Mouse (Mus musculus) midbrain, embryonic 10.5 days (tissue): ENCODE measurements around the gene Podnl1. TPM values are rescaled to one million over a fixed set of nuclear protein-coding genes. Genes with fewer than 3 reads are reported as not detected.

Source experiments
- DNase-seq: peaks from one replicate; pipeline ENCODE4 v3.0.0-alpha.2; 2017; ENCODE audit warnings: low spot score
- H3K27ac ChIP-seq: fragments of 300-500 bp; sonication (generic); replicated peaks from 2 replicates; pipeline ENCODE4 v1.5.1; 2016; ENCODE audit warnings: mild to moderate bottlenecking
- H3K27me3 ChIP-seq: fragments of 300-500 bp; sonication (generic); 2 replicates; pipeline ENCODE4 v1.6.1; 2016; ENCODE audit warnings: low read depth, mild to moderate bottlenecking; ENCODE audit not compliant: poor library complexity, severe bottlenecking
- H3K36me3 ChIP-seq: fragments of 300-500 bp; sonication (generic); 2 replicates; pipeline ENCODE4 v1.6.1; 2016; ENCODE audit warnings: mild to moderate bottlenecking, moderate library complexity
- H3K4me1 ChIP-seq: fragments of 300-500 bp; sonication (generic); 2 replicates; pipeline ENCODE4 v1.6.1; 2016
- H3K4me3 ChIP-seq: fragments of 300-500 bp; sonication (generic); 2 replicates; pipeline ENCODE4 v1.5.1; 2016; ENCODE audit warnings: mild to moderate bottlenecking, moderate library complexity
- H3K9me3 ChIP-seq: fragments of 300-500 bp; sonication (generic); replicated peaks from 2 replicates; pipeline ENCODE4 v1.6.1; 2016; ENCODE audit warnings: mild to moderate bottlenecking
- WGBS: fragments of 180-500 bp; shearing (Covaris S2); methylation state at CpG from one replicate; pipeline ENCODE4 v1.1.7; 2016; 5-methylcytosine and 5-hydroxymethylcytosine counted together
- polyA plus RNA-seq: library from polyadenylated mRNA; unstranded; fragments of >200 nt; fragmentation: Nextera tagmentation; extraction: Ambion mirVana; gene quantifications from 2 replicates; pipeline ENCODE4 v1.2.1, GENCODE M21; 2016

Podnl1 gene
- 0.09 and 0.14 TPM in 2 replicates for polyA plus RNA-seq

GRCm38 (mm10) chr8:84125656-84126055 is at the start of gene Podnl1:
Gene Podnl1, plus strand, starts transcription at chr8:84125989.
- Histone ChIP-seq H3K4me3 (no peak within 1 kb of the TSS), H3K27me3 (peaks cover 5% of the 10 kb centered on the region), H3K4me1 (peaks cover 10% of the 10 kb centered on the region), H3K27ac (no peak within 1 kb of the TSS; the same call in 1 of the 2 replicates), H3K36me3 (no peaks in the 10 kb centered on the region), H3K9me3 (no peaks in the 10 kb centered on the region)
- DNase-seq, result no peak
- WGBS, result 69% methylated on average over 9 of the region's 9 CpGs

- H3K9me3 ChIP-seq, result no peaks in the 10 kb centered on the region
Observed at GRCm38 (mm10) chr8:84076412-84076811, 49.4 kb upstream of the Podnl1 start.

DNA sequence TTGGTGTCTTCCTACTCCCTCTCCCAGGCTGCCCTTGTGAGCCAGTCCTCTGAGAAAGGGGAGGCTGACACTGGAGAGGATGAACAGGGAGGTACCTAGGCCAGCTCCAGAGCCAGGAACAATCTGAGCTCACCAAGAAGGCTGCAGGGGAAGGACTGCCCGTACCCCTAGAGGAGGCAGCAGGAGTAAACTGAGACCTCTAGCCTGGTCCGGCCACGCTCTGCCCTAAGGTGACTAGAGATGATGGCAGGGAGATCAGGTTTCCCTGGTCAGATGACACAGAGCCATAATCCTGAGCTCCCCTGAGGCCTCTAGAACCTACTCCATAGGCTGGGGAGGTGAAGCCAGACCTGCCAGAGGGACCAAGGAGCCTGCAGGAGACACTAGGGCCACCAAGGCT is 48.9 kb upstream of the Podnl1 start:
- Histone ChIP-seq H3K36me3 (peaks cover 70% of the 10 kb centered on the region), H3K9me3 (no peaks in the 10 kb centered on the region), H3K4me1 (peaks cover 38% of the 10 kb centered on the region), H3K27ac (no peak overlapping the region), H3K4me3 (no peak overlapping the region), H3K27me3 (no peaks in the 10 kb centered on the region)
- 84% methylated on average over 3 of the region's 3 CpGs for WGBS
- no peak for DNase-seq

More at GRCm38 (mm10) chr8:84076412-84076811, 49.4 kb upstream of the Podnl1 start:
- H3K27ac ChIP-seq, result no peak overlapping the region
- no peak overlapping the region for H3K4me3 ChIP-seq
- peaks cover 67% of the 10 kb centered on the region for H3K36me3 ChIP-seq
- H3K27me3 ChIP-seq, result no peaks in the 10 kb centered on the region
- 88% methylated on average over 1 of the region's 1 CpGs for WGBS
- peaks cover 40% of the 10 kb centered on the region for H3K4me1 ChIP-seq
- DNase-seq, result no peak

DNA sequence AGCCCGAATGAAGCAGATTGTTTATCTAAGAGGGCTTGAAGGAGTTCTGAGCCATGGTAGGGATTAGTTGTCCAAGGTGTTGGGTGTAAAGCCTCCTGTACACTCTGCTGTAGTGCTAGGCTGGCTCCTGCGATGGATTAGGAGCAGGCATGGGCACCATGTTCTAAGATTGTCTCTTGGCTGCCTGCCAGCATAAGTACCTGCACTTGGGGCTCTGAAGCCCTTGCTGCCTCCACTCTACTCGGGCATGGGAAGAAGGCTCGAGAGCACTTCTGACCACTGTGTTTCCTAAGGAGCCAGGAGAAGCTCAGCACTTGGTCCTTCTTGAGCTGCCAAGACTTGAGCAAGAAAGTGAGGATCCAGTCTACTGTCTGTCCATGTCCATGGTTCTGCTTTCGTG is 46.6 kb upstream of the Podnl1 start:
- Histone ChIP-seq H3K36me3 (peaks cover 85% of the 10 kb centered on the region), H3K9me3 (no peaks in the 10 kb centered on the region), H3K27me3 (no peaks in the 10 kb centered on the region), H3K27ac (no peak overlapping the region), H3K4me3 (no peak overlapping the region), H3K4me1 (peaks cover 34% of the 10 kb centered on the region)
- no peak for DNase-seq
- WGBS, result 93% methylated on average over 5 of the region's 5 CpGs

DNA sequence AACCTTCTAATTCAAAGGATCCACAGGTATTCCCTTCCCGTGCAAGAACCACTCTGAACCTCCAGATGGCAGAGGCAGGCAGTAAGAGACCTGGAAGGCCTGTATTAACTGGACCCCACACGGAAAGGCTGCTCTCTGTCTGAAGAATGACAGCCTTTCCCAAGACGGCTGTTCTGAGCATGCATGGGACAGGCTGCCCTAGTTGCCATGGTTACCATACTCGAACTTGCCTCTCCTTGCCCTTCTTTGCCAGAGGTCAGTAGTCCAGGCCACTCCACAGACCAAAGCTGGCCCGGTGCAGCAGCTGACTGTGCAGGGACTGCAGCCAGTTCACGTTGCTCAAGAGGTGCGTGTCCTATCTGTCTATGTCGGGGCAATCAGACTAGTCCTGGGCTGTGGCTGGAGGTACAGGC is 42.0 kb upstream of the Podnl1 start:
- Histone ChIP-seq H3K9me3 (no peaks in the 10 kb centered on the region), H3K4me1 (peaks cover 30% of the 10 kb centered on the region), H3K27me3 (0 out of 2 replicates have a peak, but pooled peaks cover 10% of the 10 kb centered on the region), H3K4me3 (peak overlapping the region; percentile 22), H3K36me3 (peaks cover 91% of the 10 kb centered on the region), H3K27ac (peak overlapping the region; percentile 73; the same call in 1 of the 2 replicates)
- DNase-seq, result peak; percentile 76
- 20% methylated on average over 8 of the region's 8 CpGs for WGBS

- 28% methylated on average over 42 of the region's 42 CpGs for WGBS
- peaks cover 91% of the 10 kb centered on the region for H3K36me3 ChIP-seq
Observed at GRCm38 (mm10) chr8:84084341-84085115, 41.3 kb upstream of the Podnl1 start.

GRCm38 (mm10) chr8:84087156-84087555 is 38.6 kb upstream of the Podnl1 start:
- Histone ChIP-seq H3K36me3 (peaks cover 93% of the 10 kb centered on the region), H3K27me3 (0 out of 2 replicates have a peak, but pooled peaks cover 10% of the 10 kb centered on the region), H3K9me3 (no peaks in the 10 kb centered on the region), H3K4me3 (no peak overlapping the region), H3K4me1 (peaks cover 30% of the 10 kb centered on the region), H3K27ac (no peak overlapping the region)
- 92% methylated on average over 7 of the region's 7 CpGs for WGBS
- no peak for DNase-seq

More at GRCm38 (mm10) chr8:84084341-84085115, 41.3 kb upstream of the Podnl1 start:
- Histone ChIP-seq H3K9me3 (no peaks in the 10 kb centered on the region), H3K4me3 (peak overlapping the region; percentile 32), H3K27ac (peak overlapping the region; percentile 73), H3K27me3 (0 out of 2 replicates have a peak, but pooled peaks cover 10% of the 10 kb centered on the region), H3K4me1 (peaks cover 30% of the 10 kb centered on the region)
- DNase-seq, result peak; percentile 38

- H3K27me3 ChIP-seq, result 0 out of 2 replicates have a peak, but pooled peaks cover 10% of the 10 kb centered on the region
- H3K27ac ChIP-seq, result no peak overlapping the region
- H3K36me3 ChIP-seq, result peaks cover 93% of the 10 kb centered on the region
- H3K9me3 ChIP-seq, result no peaks in the 10 kb centered on the region
- WGBS, result 95% methylated on average over 14 of the region's 14 CpGs
- H3K4me3 ChIP-seq, result no peak overlapping the region
- peaks cover 25% of the 10 kb centered on the region for H3K4me1 ChIP-seq
- DNase-seq, result no peak
Observed at GRCm38 (mm10) chr8:84087821-84088220, 38.0 kb upstream of the Podnl1 start.

- H3K36me3 ChIP-seq, result peaks cover 95% of the 10 kb centered on the region
- WGBS, result 86% methylated on average over 9 of the region's 9 CpGs
Observed at GRCm38 (mm10) chr8:84089277-84089676, 36.5 kb upstream of the Podnl1 start.

GRCm38 (mm10) chr8:84090585-84090984 is 35.2 kb upstream of the Podnl1 start:
- Histone ChIP-seq H3K4me1 (no peaks in the 10 kb centered on the region), H3K4me3 (no peak overlapping the region), H3K9me3 (no peaks in the 10 kb centered on the region), H3K27ac (no peak overlapping the region), H3K27me3 (0 out of 2 replicates have a peak, but pooled peaks cover under 1% of the 10 kb centered on the region), H3K36me3 (peaks cover 100% of the 10 kb centered on the region)
- DNase-seq, result no peak
- 93% methylated on average over 8 of the region's 8 CpGs for WGBS

More at GRCm38 (mm10) chr8:84089277-84089676, 36.5 kb upstream of the Podnl1 start:
- peaks cover 10% of the 10 kb centered on the region for H3K4me1 ChIP-seq
- H3K9me3 ChIP-seq, result no peaks in the 10 kb centered on the region
- no peak overlapping the region for H3K4me3 ChIP-seq
- no peak overlapping the region for H3K27ac ChIP-seq
- DNase-seq, result no peak
- H3K27me3 ChIP-seq, result 0 out of 2 replicates have a peak, but pooled peaks cover 10% of the 10 kb centered on the region

DNA sequence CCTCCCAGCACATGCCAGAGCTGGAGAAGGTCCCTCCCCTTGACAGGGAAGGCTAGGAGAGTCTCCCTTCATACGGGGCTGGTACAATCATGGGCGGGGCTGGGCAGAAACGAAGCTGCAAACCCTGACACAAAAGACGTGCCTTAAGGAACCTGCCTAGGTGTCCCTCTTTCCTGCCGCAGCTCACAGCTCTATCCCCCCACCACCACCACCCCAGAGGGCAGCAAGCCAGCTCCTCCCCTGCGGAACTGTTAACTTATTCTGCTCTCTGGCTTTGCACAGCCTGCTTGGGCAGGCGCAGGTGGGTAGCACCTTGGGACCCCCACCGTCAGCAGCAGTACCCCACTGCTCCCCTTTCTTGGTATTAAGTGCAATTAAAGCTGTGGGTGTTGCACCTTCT is 29.7 kb upstream of the Podnl1 start:
- DNase-seq, result no peak
- no peaks in the 10 kb centered on the region for H3K27me3 ChIP-seq
- no peaks in the 10 kb centered on the region for H3K4me1 ChIP-seq
- no peaks in the 10 kb centered on the region for H3K9me3 ChIP-seq
- 74% methylated on average over 8 of the region's 8 CpGs for WGBS
- no peak overlapping the region for H3K27ac ChIP-seq
- no peak overlapping the region for H3K4me3 ChIP-seq
- H3K36me3 ChIP-seq, result peaks cover 100% of the 10 kb centered on the region

- H3K27ac ChIP-seq, result no peak overlapping the region
- 96% methylated on average over 7 of the region's 7 CpGs for WGBS
- DNase-seq, result no peak
- no peaks in the 10 kb centered on the region for H3K27me3 ChIP-seq
- peaks cover 21% of the 10 kb centered on the region for H3K4me1 ChIP-seq
- H3K4me3 ChIP-seq, result no peak overlapping the region
- H3K36me3 ChIP-seq, result peaks cover 96% of the 10 kb centered on the region
- H3K9me3 ChIP-seq, result no peaks in the 10 kb centered on the region
Observed at GRCm38 (mm10) chr8:84098376-84098775, 27.4 kb upstream of the Podnl1 start.
